Mouse (Mus musculus) right cerebral cortex, postnatal 10 days (tissue): ENCODE results near the gene Myo1c.

Source experiments
- DNase-seq, 2 experiments: peaks; one replicate each; pipeline ENCODE4 v3.0.0; 2021; ENCODE audit warnings: low spot score in 2 of 2

The Myo1c gene

DNA sequence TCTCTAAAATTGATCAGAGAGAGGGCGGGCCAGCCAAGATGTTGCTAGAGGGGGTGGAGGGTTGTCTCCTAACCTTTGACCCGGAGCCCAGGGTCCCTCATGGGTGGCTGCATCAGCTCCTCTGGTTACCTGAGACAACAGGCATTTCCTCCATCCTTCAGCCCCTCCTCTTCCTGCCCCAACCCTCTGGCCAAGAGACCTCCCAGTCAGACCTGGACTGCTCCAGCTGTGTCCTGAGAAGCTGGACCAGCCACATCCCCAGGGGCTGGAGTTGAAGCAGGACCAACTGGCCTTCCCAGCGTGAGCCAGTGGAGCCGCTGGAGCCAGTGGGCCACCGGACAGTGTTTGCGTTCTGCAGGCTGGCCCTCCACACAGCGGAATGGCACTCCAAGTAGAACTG lies at the start of gene Myo1c:
Gene Myo1c (plus strand): TSS at position 194 of the 400 bp plus-strand sequence.
- DNase-seq, result no peak

GRCm38 (mm10) chr11:75604826-75605225 lies 45.5 kb upstream of the Myo1c start:
- DNase-seq, result no peak

DNA sequence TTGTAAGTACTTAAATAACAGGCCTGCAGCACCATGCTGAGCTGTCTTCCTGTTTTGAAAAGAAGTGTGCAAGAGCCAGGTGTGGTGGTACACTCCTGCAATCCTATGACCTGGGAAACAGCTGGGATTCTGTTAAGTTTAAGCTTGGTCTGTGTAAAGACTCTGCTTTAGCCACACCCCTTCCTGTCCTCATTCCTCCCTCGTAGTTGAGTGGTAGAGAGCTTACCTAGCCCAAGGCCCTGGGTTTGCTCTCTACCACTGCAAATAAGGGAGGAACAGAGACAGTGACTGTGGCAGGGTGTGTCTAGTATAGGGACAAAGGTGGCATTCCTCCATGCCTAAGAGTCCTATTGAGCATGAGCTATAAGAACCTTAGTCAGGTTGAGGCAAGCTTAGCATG lies 45.0 kb upstream of the Myo1c start:
- no peak for DNase-seq

GRCm38 (mm10) chr11:75608776-75609175 lies 41.5 kb upstream of the Myo1c start:
- DNase-seq, result no peak

DNA sequence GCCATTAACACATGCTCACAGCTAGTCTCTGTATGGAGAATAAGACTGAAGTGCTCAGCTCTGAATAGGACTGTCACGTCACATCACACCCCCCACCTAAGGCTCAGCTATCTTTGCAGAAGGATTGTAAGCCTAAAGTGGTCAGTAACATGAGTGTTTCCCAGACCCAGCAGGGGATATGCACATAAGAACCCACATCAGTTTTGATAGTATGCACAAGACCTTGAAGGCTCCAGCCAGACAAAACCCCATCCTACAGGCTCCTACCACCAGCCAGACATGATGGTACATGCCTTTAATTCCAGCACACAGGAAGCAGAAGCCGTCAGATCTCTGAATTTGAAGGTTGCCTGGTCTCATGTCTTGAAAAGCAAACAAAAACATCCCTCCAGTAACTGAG lies 40.3 kb upstream of the Myo1c start:
- no peak for DNase-seq

- DNase-seq, result no peak
Observed at GRCm38 (mm10) chr11:75614769-75615168, 35.5 kb upstream of the Myo1c start.

- DNase-seq, result no peak
Observed at GRCm38 (mm10) chr11:75615556-75615955, 34.7 kb upstream of the Myo1c start.

GRCm38 (mm10) chr11:75619133-75619532 lies 31.2 kb upstream of the Myo1c start:
- DNase-seq, result no peak

DNA sequence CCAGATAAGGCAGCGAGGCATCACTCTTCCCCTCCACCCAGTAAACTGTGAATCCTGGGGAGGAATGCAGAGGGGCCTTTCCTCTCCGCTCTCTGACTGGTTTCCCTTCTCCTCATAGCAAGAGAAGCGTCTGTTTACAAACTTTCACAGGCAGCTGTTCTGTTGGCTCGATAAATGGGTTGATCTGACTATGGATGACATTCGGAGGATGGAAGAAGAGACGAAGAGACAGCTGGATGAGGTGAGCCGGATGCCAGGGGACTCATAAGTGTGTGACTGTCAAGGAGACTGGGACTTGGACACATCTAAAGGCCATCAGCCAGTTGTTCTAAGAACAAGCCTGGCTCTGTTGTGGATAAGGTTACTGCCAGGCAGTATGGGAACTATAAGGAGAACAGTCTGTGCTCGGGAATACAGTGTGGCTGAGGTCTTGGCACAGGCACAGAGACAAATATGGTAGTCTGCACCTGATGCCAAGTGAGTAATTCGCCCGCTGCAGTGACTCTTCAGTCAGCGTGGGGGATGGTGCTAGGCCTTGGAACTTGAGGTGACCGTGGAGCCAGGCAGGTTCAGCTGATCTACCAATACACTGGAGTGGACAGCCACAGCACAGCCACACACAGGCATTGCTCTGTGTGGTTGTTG lies 30.0 kb upstream of the Myo1c start:
- DNase-seq, result peak; percentile 47 to 54

GRCm38 (mm10) chr11:75621426-75621825 lies 28.9 kb upstream of the Myo1c start:
- DNase-seq, result no peak

- no peak for DNase-seq
Observed at GRCm38 (mm10) chr11:75622588-75623329, 27.5 kb upstream of the Myo1c start.

DNA sequence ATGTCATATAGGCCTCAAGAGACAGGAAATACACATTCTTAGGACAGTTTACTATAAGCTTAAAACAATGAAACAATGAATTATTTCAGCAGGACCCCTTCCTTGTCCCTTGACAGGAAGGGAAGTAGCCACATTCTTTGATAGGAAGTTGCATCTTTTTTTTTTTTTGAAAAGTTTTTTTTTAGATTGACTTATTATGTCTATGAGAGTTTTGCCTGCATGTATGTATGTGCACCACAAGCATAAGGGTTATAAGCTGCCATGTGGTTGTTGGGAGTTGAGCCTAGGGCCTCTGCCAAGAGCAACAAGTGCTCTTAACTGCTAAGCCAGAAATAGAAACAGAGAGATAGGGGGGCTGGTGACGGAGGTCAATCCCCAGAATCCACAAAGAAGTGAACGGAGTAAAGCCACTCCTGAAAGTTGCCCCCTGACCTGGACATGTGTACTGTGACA lies 26.2 kb upstream of the Myo1c start:
- DNase-seq, result no peak

DNA sequence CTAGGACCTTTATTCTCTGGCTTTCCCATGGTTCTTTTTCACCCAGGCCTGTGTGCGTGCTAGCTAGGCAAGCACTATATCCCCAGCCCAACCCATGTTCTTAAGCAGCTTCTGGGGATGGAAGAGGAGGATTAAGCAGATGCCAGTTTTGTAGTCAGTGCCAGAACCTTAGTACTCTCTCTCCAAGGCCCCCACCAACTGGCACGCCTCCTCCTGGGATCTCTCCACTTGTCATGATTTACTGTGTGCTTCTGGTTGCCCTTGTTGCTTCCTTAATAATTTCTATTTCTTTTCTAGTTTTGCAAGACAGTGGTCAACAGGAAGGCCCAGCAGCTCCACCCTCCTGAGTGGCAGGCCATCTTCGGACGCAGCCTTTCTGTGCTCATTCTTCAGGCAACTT lies 24.5 kb upstream of the Myo1c start:
- no peak for DNase-seq

- no peak for DNase-seq
Observed at GRCm38 (mm10) chr11:75630098-75630497, 20.2 kb upstream of the Myo1c start.

DNA sequence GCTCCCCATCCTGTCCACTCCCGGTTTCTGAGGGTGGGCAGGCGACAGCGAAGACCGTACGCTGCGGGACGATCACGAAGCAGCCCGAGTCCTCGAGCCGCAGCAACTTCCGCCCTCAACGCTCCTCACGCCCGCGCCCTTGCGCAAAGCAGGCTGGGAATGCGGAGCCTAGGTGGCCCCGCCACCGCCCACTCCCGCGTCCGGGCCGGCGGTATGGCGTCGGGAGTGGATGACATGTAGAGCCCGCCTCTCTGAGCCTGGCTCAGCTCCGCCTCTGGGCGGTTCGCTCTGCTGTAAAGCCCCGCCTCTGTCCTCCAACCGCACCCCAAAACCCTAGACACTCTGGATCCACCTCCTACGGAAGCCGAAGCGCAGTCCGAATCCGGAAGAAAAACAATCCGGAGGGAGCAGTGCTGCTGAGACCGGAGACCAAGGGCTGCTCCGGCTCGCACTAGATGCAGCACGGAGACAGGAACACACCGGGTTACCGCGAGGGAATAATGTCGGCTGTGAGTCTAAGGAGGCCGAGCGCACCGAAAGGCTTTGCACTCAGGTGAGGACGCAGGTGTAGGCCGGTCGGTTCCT lies 19.6 kb upstream of the Myo1c start, which contains the start of gene Inpp5k:
Gene Inpp5k (plus strand): TSS at position 344 of the 585 bp plus-strand sequence.
- peak; percentile 97 to 98 for DNase-seq

- DNase-seq, result no peak
Observed at GRCm38 (mm10) chr11:75631561-75632225, 18.6 kb upstream of the Myo1c start.

GRCm38 (mm10) chr11:75632921-75633320 lies 17.4 kb upstream of the Myo1c start:
- DNase-seq, result no peak

- DNase-seq, result no peak
Observed at GRCm38 (mm10) chr11:75634801-75635200, 15.5 kb upstream of the Myo1c start.

GRCm38 (mm10) chr11:75635315-75635714 lies 15.0 kb upstream of the Myo1c start:
- no peak for DNase-seq

DNA sequence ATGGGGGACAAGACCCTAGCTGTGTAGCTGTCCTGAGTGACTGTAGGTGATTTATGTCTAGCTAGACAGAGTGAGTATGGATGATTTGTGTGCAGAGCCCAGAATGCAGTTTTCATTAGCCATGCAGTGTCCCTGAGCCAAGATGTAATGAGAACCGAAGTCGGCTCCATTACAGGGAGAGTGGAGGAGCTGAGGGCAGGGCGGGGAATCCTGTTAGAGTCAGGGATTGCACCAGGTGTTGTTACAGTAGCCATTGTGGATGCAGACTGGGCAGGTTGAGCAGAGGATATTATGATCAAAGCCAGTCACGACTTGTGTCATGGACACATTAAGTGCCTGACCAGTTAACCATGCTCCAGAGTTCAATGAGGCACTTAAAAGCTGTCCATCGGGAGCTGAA lies 7.0 kb upstream of the Myo1c start:
- DNase-seq, result no peak

GRCm38 (mm10) chr11:75644684-75645083 lies 5.6 kb upstream of the Myo1c start:
- DNase-seq, result no peak

DNA sequence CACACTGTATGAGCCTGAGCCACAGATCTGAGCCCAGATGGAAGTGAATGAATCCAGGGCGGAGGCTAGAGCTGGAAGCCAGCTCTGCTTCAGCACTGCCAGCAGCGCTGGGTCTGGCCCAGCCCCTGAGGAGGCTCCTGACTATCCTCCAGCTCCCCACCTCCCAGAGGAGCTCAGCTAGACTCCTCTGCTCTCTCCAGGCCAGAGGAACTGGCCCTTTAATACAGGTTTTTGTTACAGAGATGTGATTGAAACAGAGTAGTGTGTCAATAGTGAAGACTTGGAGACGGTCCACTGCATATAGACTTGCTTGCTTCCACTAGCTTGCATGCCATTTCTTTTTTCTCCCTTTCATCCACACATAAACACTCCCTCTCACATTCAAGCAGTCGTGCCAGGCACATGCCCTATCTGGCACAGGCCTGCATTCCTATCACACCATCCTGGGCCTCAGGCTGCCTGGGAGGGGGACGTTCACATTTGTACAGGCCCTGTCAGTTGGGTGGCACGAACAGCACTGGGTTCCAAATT lies 2.6 kb upstream of the Myo1c start:
- peak; percentile 68 to 73 for DNase-seq
